ENCODE assay signal across 9 mouse cellular contexts in genomic region chr17:14220606-14221202, GRCm38 (mm10). TPM values are rescaled to one million over a fixed set of nuclear protein-coding genes. Genes with fewer than 3 reads are reported as not detected.
DNase-seq lines count a peak whose midpoint lies in the region; ATAC-seq and TF ChIP-seq lines count a peak whose summit lies in the region.
"Had no signal": no experiment of that assay in that cellular context is flagged by ENCODE, and none has a peak within 500 bp of the region (broad histone marks: within the 10 kb centered on the region; RNA-seq: fewer than 3 reads in every experiment).

No protein-coding gene starts in this region.

- no peak overlapping the region for H3K4me3 ChIP-seq in thymus, adult 2 months (ENCODE audit: control insufficient read depth, insufficient read depth, low read length)
- H3K4me3 ChIP-seq in hindbrain, embryonic 15.5 days = no peak overlapping the region
- no peak overlapping the region for H3K4me3 ChIP-seq in limb, embryonic 11.5 days (ENCODE audit: low read depth, low read length)
- H3K4me3 ChIP-seq in neural tube, embryonic 14.5 days (ENCODE audit: low read depth, low read length) = no peak overlapping the region
- H3K4me3 ChIP-seq: myocyte had no signal

- 69% methylated on average over 7 of the region's 7 CpGs for WGBS in thymus, adult 2 months
- 67% methylated on average over 7 of the region's 7 CpGs for WGBS in hindbrain, embryonic 15.5 days
- 66% methylated on average over 7 of the region's 7 CpGs for WGBS in limb, embryonic 11.5 days
- 66% methylated on average over 7 of the region's 7 CpGs for WGBS in neural tube, embryonic 14.5 days

- no peaks in the 10 kb centered on the region for H3K4me1 ChIP-seq in thymus, adult 2 months (replicated peaks; ENCODE audit: control insufficient read depth, insufficient read depth, low read length)
- no peaks in the 10 kb centered on the region for H3K4me1 ChIP-seq in hindbrain, embryonic 15.5 days (replicated peaks)
- no peaks in the 10 kb centered on the region for H3K4me1 ChIP-seq in limb, embryonic 11.5 days (ENCODE audit: control insufficient read depth, insufficient read depth, low read length)
- H3K4me1 ChIP-seq in neural tube, embryonic 14.5 days (ENCODE audit: control insufficient read depth, insufficient read depth, low read length) = no peaks in the 10 kb centered on the region

- H3K27ac ChIP-seq in thymus, adult 2 months (ENCODE audit: control insufficient read depth, insufficient read depth, low read length) = no peak overlapping the region
- no peak overlapping the region for H3K27ac ChIP-seq in hindbrain, embryonic 15.5 days (replicated peaks)
- H3K27ac ChIP-seq in limb, embryonic 11.5 days (replicated peaks; ENCODE audit: low read depth, low read length) = no peak overlapping the region
- H3K27ac ChIP-seq in neural tube, embryonic 14.5 days (ENCODE audit: low read depth, low read length) = no peak overlapping the region

- no peak for TF ChIP-seq CTCF in thymus, adult 2 months (IDR thresholded peaks at IDR 0.05; ENCODE audit: borderline replicate concordance, control insufficient read depth, extremely low read depth, insufficient read depth, low read length, poor library complexity)

- peak; percentile 57 for DNase-seq in CD4-positive, CD25-positive, alpha-beta regulatory T cell, adult 2 months (ENCODE audit: low read depth, low spot score)
- peak; percentile 36 for DNase-seq in thymus, adult 2 months
- DNase-seq in thymus, postnatal 36 days = no peak
- DNase-seq in embryo, embryonic 10 days (ENCODE audit: low spot score) = peak; percentile 81
- DNase-seq in limb, embryonic 11.5 days (ENCODE audit: low spot score) = peak; percentile 85

- no peak overlapping the region for H3K9ac ChIP-seq in hindbrain, embryonic 15.5 days
- H3K9ac ChIP-seq in limb, embryonic 11.5 days (ENCODE audit: low read length) = no peak overlapping the region
- no peak overlapping the region for H3K9ac ChIP-seq in neural tube, embryonic 14.5 days (replicated peaks; ENCODE audit: low read depth, low read length)

- no peak for TF ChIP-seq POLR2A in thymus, adult 2 months (IDR thresholded peaks at IDR 0.05; ENCODE audit: control insufficient read depth, extremely low read depth, insufficient read depth, low read length, poor library complexity)

- ATAC-seq in CD4-positive, CD25-positive, alpha-beta regulatory T cell, adult 4 months = no peak
- ATAC-seq in hindbrain, embryonic 15.5 days (ENCODE audit: low FRiP score, low read depth) = peak; percentile 54; the same call in 1 of the 2 replicates
- no peak for ATAC-seq in limb, embryonic 11.5 days (ENCODE audit: insufficient number of reproducible peaks, low FRiP score, low TSS enrichment, low read depth)
- ATAC-seq in neural tube, embryonic 14.5 days (ENCODE audit: low read depth) = peak; percentile 49; the same call in 1 of the 2 replicates

- H3K36me3 ChIP-seq in thymus, adult 2 months (ENCODE audit: control insufficient read depth, insufficient read depth, low read length) = no peaks in the 10 kb centered on the region
- H3K36me3 ChIP-seq in hindbrain, embryonic 15.5 days = no peaks in the 10 kb centered on the region
- no peaks in the 10 kb centered on the region for H3K36me3 ChIP-seq in limb, embryonic 11.5 days (ENCODE audit: control insufficient read depth, insufficient read depth, low read length)
- H3K36me3 ChIP-seq in neural tube, embryonic 14.5 days (ENCODE audit: control insufficient read depth, insufficient read depth, low read length) = no peaks in the 10 kb centered on the region

- H3K9me3 ChIP-seq in hindbrain, embryonic 15.5 days = no peaks in the 10 kb centered on the region
- H3K9me3 ChIP-seq in limb, embryonic 11.5 days (ENCODE audit: control insufficient read depth, low read length) = no peaks in the 10 kb centered on the region; the same call in 1 of the 2 replicates
- no peaks in the 10 kb centered on the region for H3K9me3 ChIP-seq in neural tube, embryonic 14.5 days (ENCODE audit: control insufficient read depth, low read length)

- H3K4me2 ChIP-seq in hindbrain, embryonic 15.5 days = no peak overlapping the region
- H3K4me2 ChIP-seq in limb, embryonic 11.5 days (ENCODE audit: low read depth, severe bottlenecking) = no peak overlapping the region
- H3K4me2 ChIP-seq in neural tube, embryonic 14.5 days (ENCODE audit: low read depth, low read length) = no peak overlapping the region

- no peaks in the 10 kb centered on the region for H3K27me3 ChIP-seq in thymus, adult 2 months (ENCODE audit: control insufficient read depth, insufficient read depth, low read length)
- no peaks in the 10 kb centered on the region for H3K27me3 ChIP-seq in hindbrain, embryonic 15.5 days
- H3K27me3 ChIP-seq in limb, embryonic 11.5 days (ENCODE audit: control insufficient read depth, insufficient read depth, low read length) = no peaks in the 10 kb centered on the region
- H3K27me3 ChIP-seq in neural tube, embryonic 14.5 days (ENCODE audit: control insufficient read depth, insufficient read depth, low read length) = no peaks in the 10 kb centered on the region

RNA-seq across cellular contexts. Expression of gene Dact2, which starts 16.6 kb away (rescaled TPM):
- polyA plus RNA-seq in CD4-positive, CD25-positive, alpha-beta regulatory T cell, adult 4 months (2017; shearing (Covaris generic)) = not detected
- polyA plus RNA-seq in thymus, adult 2 months (2012; rRNA removed) = 37.4 and 45.8 TPM in 2 replicates
- 2.0 and 2.4 TPM in 2 replicates for polyA plus RNA-seq in hindbrain, embryonic 15.5 days (2015; fragmentation: Nextera tagmentation; extraction: Ambion mirVana)
- polyA plus RNA-seq in limb, embryonic 11.5 days (2014; fragmentation: Nextera tagmentation; extraction: Ambion mirVana) = 1.1 and 1.3 TPM in 2 replicates
- 2.7 and 3.2 TPM in 2 replicates for polyA plus RNA-seq in neural tube, embryonic 14.5 days (2014; fragmentation: Nextera tagmentation; extraction: Ambion mirVana)

RNA-seq across cellular contexts. Expression of gene Smoc2, which starts 58.6 kb away (rescaled TPM):
- polyA plus RNA-seq in CD4-positive, CD25-positive, alpha-beta regulatory T cell, adult 4 months (2017; shearing (Covaris generic)) = not detected
- 15.6 and 17.8 TPM in 2 replicates for polyA plus RNA-seq in thymus, adult 2 months (2012; rRNA removed)
- polyA plus RNA-seq in hindbrain, embryonic 15.5 days (2015; fragmentation: Nextera tagmentation; extraction: Ambion mirVana) = 4.2 and 6.4 TPM in 2 replicates
- polyA plus RNA-seq in limb, embryonic 11.5 days (2014; fragmentation: Nextera tagmentation; extraction: Ambion mirVana) = 37.0 and 39.8 TPM in 2 replicates
- 6.0 and 6.3 TPM in 2 replicates for polyA plus RNA-seq in neural tube, embryonic 14.5 days (2014; fragmentation: Nextera tagmentation; extraction: Ambion mirVana)

Comparison
In these comparisons a context has a peak if more than half of its experiments do, and no peak if none do; other contexts are left out.
1. DNase-seq: peak in CD4-positive, CD25-positive, alpha-beta regulatory T cell, adult 2 months (single experiment), thymus, adult 2 months (single experiment), embryo, embryonic 10 days (single experiment) and limb, embryonic 11.5 days (single experiment); none in thymus, postnatal 36 days (0 of 2).
2. ATAC-seq: peak in hindbrain, embryonic 15.5 days (single experiment) and neural tube, embryonic 14.5 days (single experiment); none in CD4-positive, CD25-positive, alpha-beta regulatory T cell, adult 4 months (single experiment) and limb, embryonic 11.5 days (single experiment).